Mouse (Mus musculus): ENCODE results near the gene Zfp580. TPM values are rescaled to one million over a fixed set of nuclear protein-coding genes. Genes with fewer than 3 reads are reported as not detected.

Gene Zfp580
- total RNA-seq, 1 experiment = 3.3 TPM

DNA sequence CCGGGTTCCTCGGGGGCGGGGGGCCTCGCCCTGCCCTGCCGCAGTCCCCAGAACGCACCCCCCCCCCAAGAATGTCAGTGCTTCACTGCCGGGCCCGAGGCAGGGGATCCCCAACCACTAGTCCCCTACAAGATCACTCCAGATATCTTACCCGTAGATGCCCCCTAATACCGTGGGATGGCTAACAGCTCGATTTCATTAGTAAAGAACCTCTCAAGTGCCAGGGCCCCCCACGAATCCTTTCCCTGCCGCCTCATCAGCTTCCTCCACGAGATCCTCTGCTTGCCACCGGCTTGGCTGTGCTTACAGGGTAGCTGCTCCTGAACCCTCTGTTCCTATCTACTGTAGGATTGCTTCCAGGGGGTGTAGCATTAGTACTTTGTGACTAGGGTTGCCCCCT lies 30.7 kb upstream of the Zfp580 start:
- in situ Hi-C loops (cut with MboI; ENCODE audit: low sequenced_read_pairs in 2 of 2, unreplicated experiment in 2 of 2) = no loop called here

DNA sequence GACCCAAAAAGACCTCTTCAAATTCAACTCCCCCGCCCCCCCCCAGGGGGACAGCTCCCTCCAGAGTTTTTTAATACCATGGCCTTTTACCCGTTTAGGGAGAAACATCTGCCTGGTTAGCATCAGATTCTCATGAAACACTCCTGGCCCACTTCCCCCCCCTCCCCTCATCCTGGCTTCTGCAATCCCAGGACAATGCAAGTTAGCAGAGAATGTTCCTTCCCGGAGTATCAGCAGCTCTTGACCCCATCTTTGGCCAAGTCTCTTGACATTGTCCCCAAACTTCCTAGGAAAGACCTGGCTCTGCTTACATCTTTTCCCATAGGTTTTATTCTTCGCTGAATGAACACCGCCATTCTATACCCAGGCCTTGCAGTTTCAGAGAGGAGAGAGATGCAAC lies 30.1 kb upstream of the Zfp580 start:
- peaks cover 4 to 16% of the 10 kb centered on the region in 2 experiments; a peak in 3 of 4 replicates for H3K4me1 ChIP-seq (ENCODE audit: control insufficient read depth in 2 of 2, insufficient read depth in 2 of 2, low read length in 2 of 2, poor library complexity in 1 of 2)
- H3K36me3 ChIP-seq (ENCODE audit: control insufficient read depth, insufficient read depth, low read length, poor library complexity, severe bottlenecking) = peaks cover 16% of the 10 kb centered on the region; the same call in 1 of the 2 replicates
- H3K27ac ChIP-seq (ENCODE audit: insufficient read depth, low read depth, low read length, poor library complexity, severe bottlenecking) = no peak overlapping the region; the same call in 1 of the 2 replicates
- in situ Hi-C loops (cut with MboI; ENCODE audit: low sequenced_read_pairs in 2 of 2, unreplicated experiment in 2 of 2) = no loop called here
- no peak for DNase-seq (ENCODE audit: low read depth, low spot score)
- no peaks in the 10 kb centered on the region for H3K9me3 ChIP-seq (ENCODE audit: control insufficient read depth, insufficient read depth, low read depth, low read length)
- no peak for TF ChIP-seq MAFK (IDR thresholded peaks at IDR 0.05; ENCODE audit: insufficient read depth, low read depth, low read length)
- no peak for TF ChIP-seq ZNF384 (IDR thresholded peaks at IDR 0.05; ENCODE audit: low read depth, low read length)
- no peak for TF ChIP-seq HCFC1 (IDR thresholded peaks at IDR 0.05; ENCODE audit: borderline replicate concordance, insufficient read depth, low read length)
- TF ChIP-seq CHD2 (IDR thresholded peaks at IDR 0.05; ENCODE audit: low read depth, low read length) = no peak
- no peak for TF ChIP-seq ZC3H11A (IDR thresholded peaks at IDR 0.05; ENCODE audit: borderline replicate concordance, low read depth, low read length)
- peak overlapping the region; percentile 59 to 97 for H3K4me3 ChIP-seq (ENCODE audit: insufficient read depth in 1 of 2, low read depth in 1 of 2, low read length in 2 of 2, poor library complexity in 1 of 2, severe bottlenecking in 1 of 2)
- H3K9ac ChIP-seq (ENCODE audit: insufficient read depth, low read depth, low read length, poor library complexity, severe bottlenecking) = peak overlapping the region; percentile 95; the same call in 1 of the 2 replicates

More for the DNA sequence above, 30.7 kb upstream of the Zfp580 start:
- peaks cover 16% of the 10 kb centered on the region; the same call in 1 of the 2 replicates for H3K36me3 ChIP-seq (ENCODE audit: control insufficient read depth, insufficient read depth, low read length, poor library complexity, severe bottlenecking)
- DNase-seq (ENCODE audit: low read depth, low spot score) = no peak
- no peaks in the 10 kb centered on the region for H3K9me3 ChIP-seq (ENCODE audit: control insufficient read depth, insufficient read depth, low read depth, low read length)
- peak overlapping the region; percentile 95 for H3K9ac ChIP-seq (ENCODE audit: insufficient read depth, low read depth, low read length, poor library complexity, severe bottlenecking)
- peaks cover 4 to 16% of the 10 kb centered on the region in 2 experiments; a peak in 3 of 4 replicates for H3K4me1 ChIP-seq (ENCODE audit: control insufficient read depth in 2 of 2, insufficient read depth in 2 of 2, low read length in 2 of 2, poor library complexity in 1 of 2)
- TF ChIP-seq MAFK (IDR thresholded peaks at IDR 0.05; ENCODE audit: insufficient read depth, low read depth, low read length) = no peak
- TF ChIP-seq ZC3H11A (IDR thresholded peaks at IDR 0.05; ENCODE audit: borderline replicate concordance, low read depth, low read length) = no peak
- no peak for TF ChIP-seq HCFC1 (IDR thresholded peaks at IDR 0.05; ENCODE audit: borderline replicate concordance, insufficient read depth, low read length)
- TF ChIP-seq CHD2 (IDR thresholded peaks at IDR 0.05; ENCODE audit: low read depth, low read length) = no peak
- no peak for TF ChIP-seq ZNF384 (IDR thresholded peaks at IDR 0.05; ENCODE audit: low read depth, low read length)
- peak overlapping the region; percentile 59 to 97 for H3K4me3 ChIP-seq (ENCODE audit: insufficient read depth in 1 of 2, low read depth in 1 of 2, low read length in 2 of 2, poor library complexity in 1 of 2, severe bottlenecking in 1 of 2)
- peak overlapping the region; percentile 94 for H3K27ac ChIP-seq (ENCODE audit: insufficient read depth, low read depth, low read length, poor library complexity, severe bottlenecking)

DNA sequence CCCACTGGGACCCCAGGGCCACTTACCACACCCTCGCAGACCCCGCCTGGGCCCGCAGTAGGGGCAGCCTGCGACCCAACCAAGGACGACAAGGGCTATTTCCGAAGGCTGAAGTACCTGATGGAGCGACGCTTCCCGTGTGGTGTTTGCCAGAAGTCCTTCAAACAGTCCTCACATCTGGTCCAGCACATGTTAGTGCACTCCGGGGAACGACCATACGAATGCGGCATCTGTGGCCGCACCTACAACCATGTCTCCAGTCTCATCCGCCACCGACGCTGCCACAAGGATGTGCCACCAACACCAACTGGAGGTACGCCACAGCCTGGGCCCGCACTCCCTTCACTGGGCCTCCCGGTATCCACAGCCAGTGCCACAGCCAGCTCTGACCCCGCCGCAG lies 21.8 kb upstream of the Zfp580 start:
- H3K9me3 ChIP-seq (ENCODE audit: control insufficient read depth, insufficient read depth, low read depth, low read length) = no peaks in the 10 kb centered on the region
- peak overlapping the region; percentile 59 to 63 for H3K4me3 ChIP-seq (ENCODE audit: insufficient read depth in 1 of 2, low read depth in 1 of 2, low read length in 2 of 2, poor library complexity in 1 of 2, severe bottlenecking in 1 of 2)
- in situ Hi-C loops (cut with MboI; ENCODE audit: low sequenced_read_pairs in 2 of 2, unreplicated experiment in 2 of 2) = no loop called here

DNA sequence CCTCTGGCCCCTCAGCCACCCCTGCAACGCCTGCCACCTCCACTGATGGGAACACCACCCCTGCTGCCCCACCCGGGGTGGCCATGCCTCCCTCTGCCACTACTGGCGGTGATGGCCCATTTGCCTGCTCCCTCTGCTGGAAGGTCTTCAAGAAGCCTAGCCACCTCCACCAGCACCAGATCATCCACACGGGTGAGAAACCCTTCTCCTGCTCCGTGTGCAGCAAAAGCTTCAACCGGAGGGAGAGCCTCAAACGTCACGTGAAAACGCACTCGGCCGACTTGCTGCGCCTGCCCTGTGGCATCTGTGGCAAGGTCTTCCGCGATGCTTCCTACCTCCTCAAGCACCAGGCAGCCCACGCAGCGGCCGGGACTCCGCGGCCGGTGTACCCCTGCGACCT lies 21.4 kb upstream of the Zfp580 start:
- no peak for DNase-seq (ENCODE audit: low read depth, low spot score)
- H3K36me3 ChIP-seq (ENCODE audit: control insufficient read depth, insufficient read depth, low read length, poor library complexity, severe bottlenecking) = peaks cover 5% of the 10 kb centered on the region; the same call in 1 of the 2 replicates
- H3K27ac ChIP-seq (ENCODE audit: insufficient read depth, low read depth, low read length, poor library complexity, severe bottlenecking) = no peak overlapping the region
- in situ Hi-C loops (cut with MboI; ENCODE audit: low sequenced_read_pairs in 2 of 2, unreplicated experiment in 2 of 2) = no loop called here
- peak overlapping the region; percentile 59 to 63 for H3K4me3 ChIP-seq (ENCODE audit: insufficient read depth in 1 of 2, low read depth in 1 of 2, low read length in 2 of 2, poor library complexity in 1 of 2, severe bottlenecking in 1 of 2)
- peaks cover 0 to 12% of the 10 kb centered on the region in 2 experiments; a peak in 1 of 4 replicates for H3K4me1 ChIP-seq (ENCODE audit: control insufficient read depth in 2 of 2, insufficient read depth in 2 of 2, low read length in 2 of 2, poor library complexity in 1 of 2)
- no peaks in the 10 kb centered on the region for H3K9me3 ChIP-seq (ENCODE audit: control insufficient read depth, insufficient read depth, low read depth, low read length)
- TF ChIP-seq HCFC1 (IDR thresholded peaks at IDR 0.05; ENCODE audit: borderline replicate concordance, insufficient read depth, low read length) (no peak), CHD2 (IDR thresholded peaks at IDR 0.05; ENCODE audit: low read depth, low read length) (no peak), ZC3H11A (IDR thresholded peaks at IDR 0.05; ENCODE audit: borderline replicate concordance, low read depth, low read length) (no peak), MAFK (IDR thresholded peaks at IDR 0.05; ENCODE audit: insufficient read depth, low read depth, low read length) (no peak), ZNF384 (IDR thresholded peaks at IDR 0.05; ENCODE audit: low read depth, low read length) (no peak)
- H3K9ac ChIP-seq (ENCODE audit: insufficient read depth, low read depth, low read length, poor library complexity, severe bottlenecking) = peak overlapping the region; percentile 50

More for the DNA sequence above, 21.8 kb upstream of the Zfp580 start:
- no peak for TF ChIP-seq CHD2 (IDR thresholded peaks at IDR 0.05; ENCODE audit: low read depth, low read length)
- no peak for TF ChIP-seq ZC3H11A (IDR thresholded peaks at IDR 0.05; ENCODE audit: borderline replicate concordance, low read depth, low read length)
- no peak for TF ChIP-seq ZNF384 (IDR thresholded peaks at IDR 0.05; ENCODE audit: low read depth, low read length)
- no peak for TF ChIP-seq HCFC1 (IDR thresholded peaks at IDR 0.05; ENCODE audit: borderline replicate concordance, insufficient read depth, low read length)
- no peak for TF ChIP-seq MAFK (IDR thresholded peaks at IDR 0.05; ENCODE audit: insufficient read depth, low read depth, low read length)
- no peak for DNase-seq (ENCODE audit: low read depth, low spot score)
- Histone ChIP-seq H3K9ac (ENCODE audit: insufficient read depth, low read depth, low read length, poor library complexity, severe bottlenecking) (peak overlapping the region; percentile 50; the same call in 1 of the 2 replicates), H3K27ac (ENCODE audit: insufficient read depth, low read depth, low read length, poor library complexity, severe bottlenecking) (no peak overlapping the region), H3K36me3 (ENCODE audit: control insufficient read depth, insufficient read depth, low read length, poor library complexity, severe bottlenecking) (peaks cover 9% of the 10 kb centered on the region; the same call in 1 of the 2 replicates), H3K4me1 (ENCODE audit: control insufficient read depth in 2 of 2, insufficient read depth in 2 of 2, low read length in 2 of 2, poor library complexity in 1 of 2) (peaks cover 0 to 13% of the 10 kb centered on the region in 2 experiments; a peak in 1 of 4 replicates)
